Mouse (Mus musculus): ENCODE results near the gene Arfip1. TPM values are rescaled to one million over a fixed set of nuclear protein-coding genes. Genes with fewer than 3 reads are reported as not detected.

Arfip1 gene
- total RNA-seq, 2 experiments from 2014 or later = 18.8 to 21.2 TPM

GRCm38 (mm10) chr3:84465822-84466500 lies 116.5 kb downstream of the Arfip1 start:
- no peak for DNase-seq (ENCODE audit: extremely low spot score in 1 of 2, low spot score in 1 of 2)

GRCm38 (mm10) chr3:84461687-84462086 lies 120.7 kb downstream of the Arfip1 start:
- DNase-seq (ENCODE audit: extremely low spot score in 1 of 2, low spot score in 1 of 2) = no peak

GRCm38 (mm10) chr3:84460952-84461351 lies 121.5 kb downstream of the Arfip1 start:
- no peak for DNase-seq (ENCODE audit: extremely low spot score in 1 of 2, low spot score in 1 of 2)

GRCm38 (mm10) chr3:84460499-84460898 lies 121.9 kb downstream of the Arfip1 start:
- no peak for DNase-seq (ENCODE audit: extremely low spot score in 1 of 2, low spot score in 1 of 2)

- DNase-seq (ENCODE audit: extremely low spot score in 1 of 2, low spot score in 1 of 2) = no peak
These were observed 126.5 kb downstream of the Arfip1 start for GRCm38 (mm10) chr3:84455733-84456417.

- DNase-seq (ENCODE audit: extremely low spot score in 1 of 2, low spot score in 1 of 2) = no peak
These were observed 131.8 kb downstream of the Arfip1 start for GRCm38 (mm10) chr3:84450651-84451050.

- no peak for DNase-seq (ENCODE audit: extremely low spot score in 1 of 2, low spot score in 1 of 2)
These were observed 133.4 kb downstream of the Arfip1 start for GRCm38 (mm10) chr3:84449015-84449414.

- DNase-seq (ENCODE audit: extremely low spot score in 1 of 2, low spot score in 1 of 2) = no peak
These were observed 134.6 kb downstream of the Arfip1 start for GRCm38 (mm10) chr3:84447803-84448202.

Other genes with a start within 250 kb of the Arfip1 start
- 1 to 10 TPM; 2.0 to 2.9 TPM for gene Fhdc1, start 102.2 kb downstream of the Arfip1 start, total RNA-seq (2021)
- gene Tigd4, start 10.9 kb upstream of the Arfip1 start, total RNA-seq (2021) = not detected
- under 1 TPM in 1 of 2 experiments, not detected in 1; 0.54 TPM for gene Tmem154, start 83.6 kb upstream of the Arfip1 start, total RNA-seq (2021)
- gene Fbxw7, start 232.6 kb upstream of the Arfip1 start, total RNA-seq (2021) = 100 to 1,000 TPM; 144 to 159 TPM

Data from layer of hippocampus, postnatal 25 days (tissue).